Mouse (Mus musculus): ENCODE measurements around the gene Ctu2.

The Ctu2 gene

GRCm38 (mm10) chr8:122443262-122444006, 32.5 kb upstream of the Ctu2 start, which contains the start of gene Mvd:
TSS of gene Mvd (minus strand) at chr8:122443422.
- in situ Hi-C loops (cut with MboI; ENCODE audit: low pct_unique_long_range_greater_than_20kb in 1 of 2, low sequenced_read_pairs in 2 of 2, unreplicated experiment in 1 of 2): no loop called here

GRCm38 (mm10) chr8:122444058-122444748, 31.7 kb upstream of the Ctu2 start:
- in situ Hi-C loops (cut with MboI; ENCODE audit: low pct_unique_long_range_greater_than_20kb in 1 of 2, low sequenced_read_pairs in 2 of 2, unreplicated experiment in 1 of 2): no loop called here

GRCm38 (mm10) chr8:122445203-122445602, 30.7 kb upstream of the Ctu2 start:
- in situ Hi-C loops (cut with MboI; ENCODE audit: low pct_unique_long_range_greater_than_20kb in 1 of 2, low sequenced_read_pairs in 2 of 2, unreplicated experiment in 1 of 2): no loop called here

GRCm38 (mm10) chr8:122451161-122451703, 24.7 kb upstream of the Ctu2 start:
- in situ Hi-C loops (cut with MboI; ENCODE audit: low pct_unique_long_range_greater_than_20kb in 1 of 2, low sequenced_read_pairs in 2 of 2, unreplicated experiment in 1 of 2): no loop called here

- in situ Hi-C loops (cut with MboI; ENCODE audit: low pct_unique_long_range_greater_than_20kb in 1 of 2, low sequenced_read_pairs in 2 of 2, unreplicated experiment in 1 of 2): no loop called here
These were observed 23.8 kb upstream of the Ctu2 start for GRCm38 (mm10) chr8:122452154-122452553.

GRCm38 (mm10) chr8:122454409-122454808, 21.5 kb upstream of the Ctu2 start:
- in situ Hi-C loops (cut with MboI; ENCODE audit: low pct_unique_long_range_greater_than_20kb in 1 of 2, low sequenced_read_pairs in 2 of 2, unreplicated experiment in 1 of 2): no loop called here

GRCm38 (mm10) chr8:122457171-122457570, 18.8 kb upstream of the Ctu2 start:
- in situ Hi-C loops (cut with MboI; ENCODE audit: low pct_unique_long_range_greater_than_20kb in 1 of 2, low sequenced_read_pairs in 2 of 2, unreplicated experiment in 1 of 2): no loop called here

- in situ Hi-C loops (cut with MboI; ENCODE audit: low pct_unique_long_range_greater_than_20kb in 1 of 2, low sequenced_read_pairs in 2 of 2, unreplicated experiment in 1 of 2): no loop called here
These were observed 16.6 kb upstream of the Ctu2 start for GRCm38 (mm10) chr8:122459218-122459900.

GRCm38 (mm10) chr8:122459990-122460389, 16.0 kb upstream of the Ctu2 start:
- in situ Hi-C loops (cut with MboI; ENCODE audit: low pct_unique_long_range_greater_than_20kb in 1 of 2, low sequenced_read_pairs in 2 of 2, unreplicated experiment in 1 of 2): no loop called here

- in situ Hi-C loops (cut with MboI; ENCODE audit: low pct_unique_long_range_greater_than_20kb in 1 of 2, low sequenced_read_pairs in 2 of 2, unreplicated experiment in 1 of 2): no loop called here
These were observed 15.1 kb upstream of the Ctu2 start, which contains the start of gene Snai3 for GRCm38 (mm10) chr8:122460524-122461472. TSS of gene Snai3 (minus strand) at chr8:122460733.

- in situ Hi-C loops (cut with MboI; ENCODE audit: low pct_unique_long_range_greater_than_20kb in 1 of 2, low sequenced_read_pairs in 2 of 2, unreplicated experiment in 1 of 2): no loop called here
These were observed 14.3 kb upstream of the Ctu2 start for GRCm38 (mm10) chr8:122461473-122462148.

- in situ Hi-C loops (cut with MboI; ENCODE audit: low pct_unique_long_range_greater_than_20kb in 1 of 2, low sequenced_read_pairs in 2 of 2, unreplicated experiment in 1 of 2): no loop called here
These were observed 13.4 kb upstream of the Ctu2 start for GRCm38 (mm10) chr8:122462510-122462909.

GRCm38 (mm10) chr8:122463651-122464640, 12.0 kb upstream of the Ctu2 start:
- in situ Hi-C loops (cut with MboI; ENCODE audit: low pct_unique_long_range_greater_than_20kb in 1 of 2, low sequenced_read_pairs in 2 of 2, unreplicated experiment in 1 of 2): no loop called here

- in situ Hi-C loops (cut with MboI; ENCODE audit: low pct_unique_long_range_greater_than_20kb in 1 of 2, low sequenced_read_pairs in 2 of 2, unreplicated experiment in 1 of 2): no loop called here
These were observed 11.0 kb upstream of the Ctu2 start for GRCm38 (mm10) chr8:122464985-122465384.

GRCm38 (mm10) chr8:122467816-122468215, 8.1 kb upstream of the Ctu2 start:
- in situ Hi-C loops (cut with MboI; ENCODE audit: low pct_unique_long_range_greater_than_20kb in 1 of 2, low sequenced_read_pairs in 2 of 2, unreplicated experiment in 1 of 2): no loop called here

- in situ Hi-C loops (cut with MboI; ENCODE audit: low pct_unique_long_range_greater_than_20kb in 1 of 2, low sequenced_read_pairs in 2 of 2, unreplicated experiment in 1 of 2): no loop called here
These were observed 6.5 kb upstream of the Ctu2 start for GRCm38 (mm10) chr8:122469407-122469806.
